Mouse (Mus musculus) ES-Bruce4 (cell line): ENCODE data around the gene Taco1. TPM values are rescaled to one million over a fixed set of nuclear protein-coding genes. Genes with fewer than 3 reads are reported as not detected.
"Not testable (repeated sequence)": the region's sequence is repeated elsewhere in the genome, so short reads cannot be mapped to it uniquely, and the experiment has no call there.

Experiments used
- H3K27ac ChIP-seq: 2 replicates; pipeline ENCODE4 v1.5.1; 2012; ENCODE audit warnings: low read length, inconsistent platforms; ENCODE audit not compliant: insufficient read depth
- H3K27me3 ChIP-seq: 2 replicates; pipeline ENCODE4 v1.6.1; 2012; ENCODE audit warnings: mild to moderate bottlenecking, low read length, inconsistent platforms; ENCODE audit not compliant: control insufficient read depth, poor library complexity, insufficient read depth, severe bottlenecking
- H3K36me3 ChIP-seq: 2 replicates; pipeline ENCODE4 v1.6.1; 2012; ENCODE audit warnings: inconsistent platforms, mild to moderate bottlenecking, low read length, moderate library complexity; ENCODE audit not compliant: control insufficient read depth, poor library complexity, insufficient read depth, severe bottlenecking
- H3K4me1 ChIP-seq: one replicate; pipeline ENCODE4 v1.8.1; 2011; ENCODE audit warnings: low read length; ENCODE audit not compliant: control insufficient read depth, insufficient read depth
- H3K4me3 ChIP-seq: 2 replicates; pipeline ENCODE4 v1.5.1; 2011; ENCODE audit warnings: low read depth, mild to moderate bottlenecking, low read length
- H3K9ac ChIP-seq: 2 replicates; pipeline ENCODE4 v1.6.1; 2012; ENCODE audit warnings: low read depth, mild to moderate bottlenecking, inconsistent platforms; ENCODE audit not compliant: poor library complexity, severe bottlenecking
- H3K9me3 ChIP-seq: replicated peaks from 2 replicates; pipeline ENCODE4 v1.6.1; 2012; ENCODE audit warnings: mild to moderate bottlenecking, low read length, inconsistent platforms; ENCODE audit not compliant: control insufficient read depth, poor library complexity, insufficient read depth, severe bottlenecking
- CTCF ChIP-seq: IDR thresholded peaks from one replicate; pipeline ENCODE4 v1.8.1; 2011; ENCODE audit warnings: low read depth, low read length
- EP300 ChIP-seq: IDR thresholded peaks from 2 replicates; pipeline ENCODE4 v1.6.1; 2011; ENCODE audit warnings: low read depth, low read length; ENCODE audit not compliant: insufficient read depth
- POLR2A ChIP-seq: IDR thresholded peaks from one replicate; pipeline ENCODE4 v1.8.1; 2011; ENCODE audit warnings: low read length; ENCODE audit not compliant: insufficient read depth
- polyA plus RNA-seq: library from polyadenylated mRNA; stranded (reverse); fragments of >200 nt; gene quantifications from 2 replicates; pipeline ENCODE4 v1.2.4, GENCODE M21; 2011; ENCODE audit warnings: low read depth; ENCODE audit not compliant: missing spikeins, insufficient read depth, insufficient read length

Taco1 gene
- polyA plus RNA-seq, 1 experiment = 9.8 TPM

DNA sequence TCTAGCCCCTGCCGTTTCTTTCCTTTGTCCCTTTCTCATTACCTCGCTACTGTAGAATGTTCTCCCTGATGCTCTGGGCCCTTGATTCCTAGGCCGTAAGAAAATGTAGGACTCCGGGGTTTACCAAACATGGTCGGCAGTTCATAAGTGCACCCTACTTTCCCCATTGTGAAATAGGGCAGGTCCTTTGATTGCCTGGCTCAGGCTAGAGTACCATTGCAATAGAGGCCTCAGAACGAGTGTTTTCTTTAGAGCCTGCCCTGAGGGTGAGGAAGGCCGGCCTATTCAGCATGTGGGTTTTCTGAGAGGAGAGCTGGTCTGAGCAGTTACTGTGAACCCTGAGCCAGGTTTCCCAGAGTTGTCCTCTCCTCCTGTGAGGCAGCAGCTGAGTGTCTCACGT, 7.8 kb upstream of the Taco1 start:
- H3K4me3 ChIP-seq = no peak overlapping the region
- H3K27me3 ChIP-seq = no peaks in the 10 kb centered on the region
- H3K9me3 ChIP-seq = no peaks in the 10 kb centered on the region
- H3K27ac ChIP-seq = no peak overlapping the region
- no peak overlapping the region for H3K9ac ChIP-seq
- TF ChIP-seq CTCF (no peak), POLR2A (no peak), EP300 (no peak)
- H3K36me3 ChIP-seq = peaks cover 30% of the 10 kb centered on the region
- H3K4me1 ChIP-seq = no peaks in the 10 kb centered on the region

- no peak overlapping the region for H3K27ac ChIP-seq
- no peak overlapping the region for H3K9ac ChIP-seq
- no peaks in the 10 kb centered on the region for H3K4me1 ChIP-seq
- TF ChIP-seq POLR2A = no peak
- TF ChIP-seq EP300 = no peak
- TF ChIP-seq CTCF = no peak
- peaks cover 10% of the 10 kb centered on the region; the same call in 1 of the 2 replicates for H3K36me3 ChIP-seq
- H3K9me3 ChIP-seq = no peaks in the 10 kb centered on the region
- no peaks in the 10 kb centered on the region for H3K27me3 ChIP-seq
- H3K4me3 ChIP-seq = no peak overlapping the region
Measured at GRCm38 (mm10) chr11:106060549-106060948, 5.3 kb upstream of the Taco1 start.

DNA sequence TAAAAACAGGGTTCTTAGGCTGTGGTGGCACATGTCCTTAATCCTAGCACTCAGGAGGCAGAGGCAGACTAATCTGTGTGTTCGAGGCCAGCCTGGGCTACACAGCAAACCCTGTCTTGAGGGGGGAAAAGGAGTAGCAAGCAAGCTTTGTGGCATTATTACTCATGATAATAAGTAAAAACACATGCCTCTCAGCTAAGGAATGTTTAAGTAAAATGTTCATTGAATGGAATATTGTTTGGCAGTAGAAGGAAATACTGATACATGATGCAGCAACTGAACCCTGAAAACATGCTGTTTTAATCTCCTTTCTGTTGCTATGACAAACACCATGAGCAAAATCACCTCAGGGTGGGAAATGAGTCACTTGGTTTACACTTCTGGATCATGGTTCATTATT, 4.5 kb upstream of the Taco1 start:
- Histone ChIP-seq H3K27ac (no peak overlapping the region), H3K4me3 (no peak overlapping the region), H3K9me3 (no peaks in the 10 kb centered on the region), H3K27me3 (no peaks in the 10 kb centered on the region), H3K4me1 (no peaks in the 10 kb centered on the region), H3K9ac (no peak overlapping the region), H3K36me3 (peaks cover 10% of the 10 kb centered on the region; the same call in 1 of the 2 replicates)
- TF ChIP-seq CTCF (no peak), EP300 (no peak), POLR2A (no peak)

- no peak for TF ChIP-seq EP300
- no peak for TF ChIP-seq POLR2A
- TF ChIP-seq CTCF = no peak
- H3K36me3 ChIP-seq = peaks cover 7% of the 10 kb centered on the region; the same call in 1 of the 2 replicates
Measured at GRCm38 (mm10) chr11:106063756-106064155, 2.1 kb upstream of the Taco1 start.

DNA sequence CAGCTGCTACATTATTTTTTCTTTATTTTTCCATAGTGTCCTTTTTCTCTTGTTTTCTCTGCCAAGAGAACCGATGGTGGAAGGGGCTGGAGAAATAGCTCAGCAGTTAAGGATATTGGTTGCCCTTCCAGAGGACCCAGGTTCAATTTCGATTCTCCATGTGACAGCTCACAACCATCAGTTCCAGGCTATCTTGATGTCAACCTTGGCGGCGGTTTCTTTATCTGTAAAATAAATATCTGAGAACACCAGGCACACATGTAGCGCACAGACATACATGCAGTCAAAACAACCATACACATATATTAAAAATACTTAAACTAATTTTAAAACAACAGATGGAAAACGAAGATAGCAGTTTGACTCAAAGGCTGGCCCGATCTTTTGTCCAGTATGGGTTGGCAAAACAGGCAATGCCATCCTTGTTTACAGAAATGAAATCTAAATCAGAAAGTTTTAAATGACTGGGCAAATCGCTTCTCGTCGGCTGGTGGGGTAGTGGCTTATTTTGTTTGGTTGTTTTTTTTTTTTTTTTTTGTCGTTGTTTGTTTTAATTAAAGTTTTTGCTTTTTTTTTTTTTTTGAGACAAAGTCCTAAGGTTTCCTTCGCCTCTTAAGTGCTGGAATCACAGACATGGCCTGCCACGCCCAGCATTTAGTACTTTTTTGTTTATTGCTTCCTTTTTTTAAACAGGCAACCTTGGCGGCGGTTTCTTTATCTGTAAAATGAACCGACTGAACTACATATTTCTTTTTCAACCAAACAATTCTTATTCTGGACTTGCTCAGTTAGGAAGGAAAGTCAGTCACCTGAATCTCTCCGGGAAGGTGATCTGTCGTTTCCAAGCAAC, 563 bp upstream of the Taco1 start:
- no peak overlapping the region for H3K9ac ChIP-seq
- no peaks in the 10 kb centered on the region for H3K36me3 ChIP-seq
- no peaks in the 10 kb centered on the region for H3K9me3 ChIP-seq
- no peak overlapping the region for H3K4me3 ChIP-seq
- H3K4me1 ChIP-seq = no peaks in the 10 kb centered on the region
- no peak for TF ChIP-seq EP300
- TF ChIP-seq CTCF = no peak
- no peak for TF ChIP-seq POLR2A
- H3K27ac ChIP-seq = no peak overlapping the region
- no peaks in the 10 kb centered on the region for H3K27me3 ChIP-seq

More at GRCm38 (mm10) chr11:106063756-106064155, 2.1 kb upstream of the Taco1 start:
- H3K27ac ChIP-seq = no peak overlapping the region
- no peaks in the 10 kb centered on the region for H3K9me3 ChIP-seq
- H3K27me3 ChIP-seq = no peaks in the 10 kb centered on the region
- no peak overlapping the region for H3K9ac ChIP-seq
- no peak overlapping the region for H3K4me3 ChIP-seq
- no peaks in the 10 kb centered on the region for H3K4me1 ChIP-seq

DNA sequence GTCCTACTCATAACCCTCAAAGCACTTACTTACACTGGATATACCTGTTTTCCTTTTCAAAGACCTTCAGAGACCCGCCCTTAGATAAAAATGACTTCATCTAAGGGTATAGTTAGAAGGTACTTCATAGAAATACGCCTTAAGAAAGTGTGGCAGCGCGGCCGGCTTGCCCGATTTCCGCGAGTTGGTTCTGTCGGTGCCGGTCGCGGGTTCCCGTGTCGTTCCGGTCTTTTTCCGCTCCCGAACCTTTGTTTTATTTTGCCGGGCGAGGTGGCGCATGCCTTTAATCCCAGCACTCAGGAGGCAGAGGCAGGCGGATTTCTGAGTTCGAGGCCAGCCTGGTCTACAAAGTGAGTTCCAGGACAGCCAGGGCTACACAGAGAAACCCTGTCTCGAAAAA, 755 bp downstream of the Taco1 start:
- not testable (repeated sequence) for H3K4me1 ChIP-seq, H3K9me3 ChIP-seq, H3K27ac ChIP-seq, H3K36me3 ChIP-seq, H3K27me3 ChIP-seq
- Histone ChIP-seq H3K4me3 (peak overlapping the region; percentile 86), H3K9ac (peak overlapping the region; percentile 65)
